Mouse (Mus musculus) 3134 (cell line): Measurements from ENCODE around the gene Prkar1b.
A peak's percentile ranks its signal among the peaks of the same experiment; 100 is the strongest.

Experiments
- DNase-seq: peaks from one replicate; pipeline ENCODE4 v3.0.0-alpha.2; 2011; ENCODE audit warnings: low spot score; ENCODE audit not compliant: insufficient read length; ENCODE audit errors: extremely low read depth

Prkar1b gene

GRCm38 (mm10) chr5:139015097-139015496 is 134.7 kb downstream of the Prkar1b start:
- peak; percentile 91 for DNase-seq

GRCm38 (mm10) chr5:139010649-139011048 is 139.2 kb downstream of the Prkar1b start:
- DNase-seq: peak; percentile 58

- no peak for DNase-seq
Observed at GRCm38 (mm10) chr5:139007141-139007775, 142.5 kb downstream of the Prkar1b start.

- no peak for DNase-seq
Observed at GRCm38 (mm10) chr5:139004588-139004987, 145.2 kb downstream of the Prkar1b start.

GRCm38 (mm10) chr5:138999716-139000115 is 150.1 kb downstream of the Prkar1b start:
- DNase-seq: no peak

- no peak for DNase-seq
Observed at GRCm38 (mm10) chr5:138997936-138998580, 151.7 kb downstream of the Prkar1b start.

GRCm38 (mm10) chr5:138997171-138997788 is 152.5 kb downstream of the Prkar1b start, which contains the start of gene Pdgfa:
Pdgfa (minus strand) TSS chr5:138997370.
- no peak for DNase-seq

GRCm38 (mm10) chr5:138996322-138997073 is 153.3 kb downstream of the Prkar1b start:
- DNase-seq: no peak

- DNase-seq: peak; percentile 86
Observed at GRCm38 (mm10) chr5:138995721-138996311, 154.0 kb downstream of the Prkar1b start.

GRCm38 (mm10) chr5:138994786-138995720 is 154.7 kb downstream of the Prkar1b start:
- peak; percentile 89 for DNase-seq

GRCm38 (mm10) chr5:138994108-138994785 is 155.6 kb downstream of the Prkar1b start:
- DNase-seq: peak; percentile 76

GRCm38 (mm10) chr5:138993371-138994107 is 156.3 kb downstream of the Prkar1b start:
- peak; percentile 79 for DNase-seq

GRCm38 (mm10) chr5:138992611-138993370 is 157.0 kb downstream of the Prkar1b start:
- peak; percentile 83 for DNase-seq

GRCm38 (mm10) chr5:138991734-138992133 is 158.1 kb downstream of the Prkar1b start:
- no peak for DNase-seq

GRCm38 (mm10) chr5:138990659-138991380 is 159.0 kb downstream of the Prkar1b start:
- peak; percentile 79 for DNase-seq

- DNase-seq: peak; percentile 39
Observed at GRCm38 (mm10) chr5:138989567-138989966, 160.2 kb downstream of the Prkar1b start.

- peak; percentile 49 for DNase-seq
Observed at GRCm38 (mm10) chr5:138988764-138989163, 161.0 kb downstream of the Prkar1b start.
